Mouse (Mus musculus) ovary, adult 10 weeks (tissue): ENCODE measurements around the gene Lrrc43. TPM values are rescaled to one million over a fixed set of nuclear protein-coding genes. Genes with fewer than 3 reads are reported as not detected.

Source experiments
- polyA plus RNA-seq: library from polyadenylated mRNA; stranded (reverse); fragments of 350-450 nt; fragmentation: Illumina TruSeq; extraction: RNeasy Lipid Tissue Mini Kit (QIAGEN cat#74804); gene quantifications from one replicate; pipeline ENCODE4 v1.2.3, GENCODE M21; 2014

Gene Lrrc43
- not detected for polyA plus RNA-seq

DNA sequence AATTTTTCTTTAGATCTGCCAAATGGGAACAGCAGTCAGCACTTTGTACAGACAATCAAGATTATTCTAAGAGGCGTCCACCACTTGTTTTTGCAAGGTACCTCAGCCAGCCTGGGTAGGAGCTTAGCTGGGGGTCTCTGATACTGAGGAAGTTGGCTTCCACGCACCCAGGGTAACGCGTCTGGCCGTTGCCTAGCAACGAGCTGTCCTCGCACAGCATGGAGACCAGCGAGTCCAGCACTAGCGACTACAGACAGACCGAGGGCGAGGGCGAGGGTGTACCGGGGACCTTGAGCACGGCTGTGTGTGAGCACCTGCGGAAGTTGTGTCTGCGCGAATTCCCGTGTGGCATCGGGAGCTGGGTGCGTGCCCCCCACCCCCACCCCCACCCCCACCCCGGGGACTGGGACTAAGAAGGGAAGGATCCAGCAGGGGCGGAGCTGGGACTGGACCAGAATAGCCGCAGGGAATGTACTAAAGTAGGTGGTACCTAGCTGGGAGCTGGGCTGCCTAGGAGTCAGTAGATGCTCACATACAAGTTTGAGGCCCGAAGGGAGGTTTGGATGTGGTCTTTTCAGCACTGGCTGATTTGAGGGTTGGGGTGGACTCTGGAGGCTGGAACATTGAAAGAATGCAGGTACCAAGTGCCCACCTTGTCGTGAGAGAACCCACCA is at the start of gene Lrrc43, which contains the start of gene Il31:
Gene Lrrc43 (plus strand): TSS at position 194 of the 674 bp plus-strand sequence.
Gene Il31 (minus strand): TSS at position 378 of the 674 bp plus-strand sequence.

GRCm38 (mm10) chr5:123510160-123510559 is 21.1 kb downstream of the Lrrc43 start, which contains the start of gene B3gnt4:
TSS of gene B3gnt4 (plus strand) at chr5:123510460.

DNA sequence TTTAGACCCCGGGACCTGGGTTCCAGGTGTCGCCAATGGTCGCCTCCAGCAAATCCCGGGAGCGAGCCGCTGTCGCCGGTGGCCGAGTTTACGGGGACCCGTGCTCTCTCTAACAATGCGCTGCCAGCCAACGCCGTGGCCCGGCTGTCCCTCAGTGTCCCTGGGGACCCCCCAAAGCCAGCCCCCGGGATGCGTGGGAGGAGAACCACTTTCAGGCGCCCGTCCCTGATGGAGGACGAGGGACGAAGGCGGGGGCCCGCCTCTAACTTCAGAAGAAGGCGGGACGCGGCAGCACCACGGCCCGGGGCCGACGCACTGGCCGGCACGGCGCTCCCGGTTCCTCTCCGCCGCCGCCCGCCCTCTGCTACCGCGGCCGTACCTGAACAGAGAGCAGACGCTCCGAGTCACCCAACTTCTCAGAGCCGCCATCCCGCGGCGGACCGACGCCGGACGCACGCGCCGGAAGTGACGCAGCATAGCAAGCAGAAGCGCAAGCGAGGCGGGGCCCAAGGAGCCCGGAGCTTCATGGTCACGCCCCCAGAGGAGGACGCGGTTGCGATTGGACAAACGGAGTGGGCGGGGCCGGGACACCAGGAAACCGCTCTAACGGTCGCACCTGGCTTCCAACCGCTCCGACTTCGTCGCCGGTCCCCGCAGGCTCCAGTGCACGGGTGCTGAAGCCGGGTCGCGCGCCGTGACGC is 34.7 kb downstream of the Lrrc43 start, which contains the start of gene Diablo:
Gene Diablo (minus strand): TSS at position 485 of the 701 bp plus-strand sequence.

GRCm38 (mm10) chr5:123525281-123525680 is 36.2 kb downstream of the Lrrc43 start, which contains the start of gene Gm49027:
TSS of gene Gm49027 (minus strand) at chr5:123525488.

Other genes starting within 250 kb of the Lrrc43 start
- gene Wdr66, start 237.2 kb upstream of the Lrrc43 start, polyA plus RNA-seq, result 1.1 TPM
- 5.5 TPM for gene Bcl7a, start 145.5 kb upstream of the Lrrc43 start, polyA plus RNA-seq
- gene Mlxip, start 94.5 kb upstream of the Lrrc43 start, polyA plus RNA-seq, result 13.4 TPM
- not detected for gene Il31, start 184 bp downstream of the Lrrc43 start, polyA plus RNA-seq
- gene B3gnt4, start 21.2 kb downstream of the Lrrc43 start, polyA plus RNA-seq, result not detected
- gene Diablo, start 34.9 kb downstream of the Lrrc43 start, polyA plus RNA-seq, result 161 TPM
- gene Gm49027, start 36.2 kb downstream of the Lrrc43 start, polyA plus RNA-seq, result not detected
- 20.0 TPM for gene Vps33a, start 83.7 kb downstream of the Lrrc43 start, polyA plus RNA-seq
- gene Clip1, start 195.3 kb downstream of the Lrrc43 start, polyA plus RNA-seq, result 54.6 TPM
- gene Zcchc8, start 231.8 kb downstream of the Lrrc43 start, polyA plus RNA-seq, result 184 TPM